Mouse (Mus musculus): ENCODE results near the gene Mbd6. TPM values are rescaled to one million over a fixed set of nuclear protein-coding genes. Genes with fewer than 3 reads are reported as not detected.

Gene Mbd6
- polyA plus RNA-seq, 1 experiment: 18.4 TPM

- peak within 1 kb of the TSS; percentile 83 for H3K27ac ChIP-seq (replicated peaks; ENCODE audit: low read depth, low read length)
- peak within 1 kb of the TSS; percentile 86 for H3K4me3 ChIP-seq (ENCODE audit: insufficient read depth, low read depth, low read length)
- peaks cover 7% of the 10 kb centered on the region for H3K4me1 ChIP-seq (ENCODE audit: control insufficient read depth, insufficient read depth, insufficient read length, low read length)
These were observed 22.4 kb downstream of the Mbd6 start, which contains the start of gene Dctn2 for GRCm38 (mm10) chr10:127266112-127267091. Gene Dctn2, plus strand, starts transcription at chr10:127266368.

GRCm38 (mm10) chr10:127265727-127266111, 23.1 kb downstream of the Mbd6 start:
- H3K4me1 ChIP-seq (ENCODE audit: control insufficient read depth, insufficient read depth, insufficient read length, low read length): peaks cover 7% of the 10 kb centered on the region
- no peak overlapping the region for H3K27ac ChIP-seq (replicated peaks; ENCODE audit: low read depth, low read length)
- H3K4me3 ChIP-seq (ENCODE audit: insufficient read depth, low read depth, low read length): no peak overlapping the region

GRCm38 (mm10) chr10:127264971-127265370, 23.8 kb downstream of the Mbd6 start:
- Histone ChIP-seq H3K27ac (replicated peaks; ENCODE audit: low read depth, low read length) (no peak overlapping the region), H3K4me1 (ENCODE audit: control insufficient read depth, insufficient read depth, insufficient read length, low read length) (peaks cover 7% of the 10 kb centered on the region), H3K4me3 (ENCODE audit: insufficient read depth, low read depth, low read length) (no peak overlapping the region)

- no peak overlapping the region for H3K4me3 ChIP-seq (ENCODE audit: insufficient read depth, low read depth, low read length)
- peaks cover 7% of the 10 kb centered on the region for H3K4me1 ChIP-seq (ENCODE audit: control insufficient read depth, insufficient read depth, insufficient read length, low read length)
- H3K27ac ChIP-seq (replicated peaks; ENCODE audit: low read depth, low read length): no peak overlapping the region
These were observed 24.5 kb downstream of the Mbd6 start for GRCm38 (mm10) chr10:127264336-127264735.

- Histone ChIP-seq H3K4me1 (ENCODE audit: control insufficient read depth, insufficient read depth, insufficient read length, low read length) (peaks cover 4% of the 10 kb centered on the region), H3K27ac (replicated peaks; ENCODE audit: low read depth, low read length) (no peak overlapping the region), H3K4me3 (ENCODE audit: insufficient read depth, low read depth, low read length) (no peak overlapping the region)
These were observed 25.2 kb downstream of the Mbd6 start for GRCm38 (mm10) chr10:127263631-127264030.

GRCm38 (mm10) chr10:127262548-127263398, 26.0 kb downstream of the Mbd6 start, which contains the start of gene Kif5a:
Gene Kif5a, minus strand, starts transcription at chr10:127263348.
- peaks cover 4% of the 10 kb centered on the region for H3K4me1 ChIP-seq (ENCODE audit: control insufficient read depth, insufficient read depth, insufficient read length, low read length)
- H3K4me3 ChIP-seq (ENCODE audit: insufficient read depth, low read depth, low read length): peak within 1 kb of the TSS; percentile 63
- H3K27ac ChIP-seq (replicated peaks; ENCODE audit: low read depth, low read length): no peak within 1 kb of the TSS

GRCm38 (mm10) chr10:127261706-127262547, 26.9 kb downstream of the Mbd6 start:
- no peaks in the 10 kb centered on the region; the same call in 1 of the 2 replicates for H3K4me1 ChIP-seq (ENCODE audit: control insufficient read depth, insufficient read depth, insufficient read length, low read length)
- H3K4me3 ChIP-seq (ENCODE audit: insufficient read depth, low read depth, low read length): 0 out of 2 replicates have a peak overlapping the region, but pooled peaks have one; percentile 63
- no peak overlapping the region for H3K27ac ChIP-seq (replicated peaks; ENCODE audit: low read depth, low read length)

- no peak overlapping the region for H3K27ac ChIP-seq (replicated peaks; ENCODE audit: low read depth, low read length)
- no peak overlapping the region for H3K4me3 ChIP-seq (ENCODE audit: insufficient read depth, low read depth, low read length)
- H3K4me1 ChIP-seq (ENCODE audit: control insufficient read depth, insufficient read depth, insufficient read length, low read length): no peaks in the 10 kb centered on the region
These were observed 30.3 kb downstream of the Mbd6 start for GRCm38 (mm10) chr10:127258489-127258888.

- no peak overlapping the region for H3K4me3 ChIP-seq (ENCODE audit: insufficient read depth, low read depth, low read length)
- H3K4me1 ChIP-seq (ENCODE audit: control insufficient read depth, insufficient read depth, insufficient read length, low read length): no peaks in the 10 kb centered on the region
- H3K27ac ChIP-seq (replicated peaks; ENCODE audit: low read depth, low read length): no peak overlapping the region
These were observed 31.0 kb downstream of the Mbd6 start for GRCm38 (mm10) chr10:127257790-127258189.

- H3K4me1 ChIP-seq (ENCODE audit: control insufficient read depth, insufficient read depth, insufficient read length, low read length): no peaks in the 10 kb centered on the region
- H3K4me3 ChIP-seq (ENCODE audit: insufficient read depth, low read depth, low read length): no peak overlapping the region
- no peak overlapping the region for H3K27ac ChIP-seq (replicated peaks; ENCODE audit: low read depth, low read length)
These were observed 33.0 kb downstream of the Mbd6 start for GRCm38 (mm10) chr10:127255625-127256345.

- H3K27ac ChIP-seq (replicated peaks; ENCODE audit: low read depth, low read length): no peak overlapping the region
- no peaks in the 10 kb centered on the region for H3K4me1 ChIP-seq (ENCODE audit: control insufficient read depth, insufficient read depth, insufficient read length, low read length)
- H3K4me3 ChIP-seq (ENCODE audit: insufficient read depth, low read depth, low read length): no peak overlapping the region
These were observed 38.0 kb downstream of the Mbd6 start for GRCm38 (mm10) chr10:127250810-127251209.

- no peak overlapping the region for H3K27ac ChIP-seq (replicated peaks; ENCODE audit: low read depth, low read length)
- no peaks in the 10 kb centered on the region for H3K4me1 ChIP-seq (ENCODE audit: control insufficient read depth, insufficient read depth, insufficient read length, low read length)
- H3K4me3 ChIP-seq (ENCODE audit: insufficient read depth, low read depth, low read length): no peak overlapping the region
These were observed 50.5 kb downstream of the Mbd6 start for GRCm38 (mm10) chr10:127238241-127238824.

- Histone ChIP-seq H3K4me3 (ENCODE audit: insufficient read depth, low read depth, low read length) (no peak overlapping the region), H3K4me1 (ENCODE audit: control insufficient read depth, insufficient read depth, insufficient read length, low read length) (no peaks in the 10 kb centered on the region), H3K27ac (replicated peaks; ENCODE audit: low read depth, low read length) (no peak overlapping the region)
These were observed 52.3 kb downstream of the Mbd6 start for GRCm38 (mm10) chr10:127236541-127236940.

- H3K4me3 ChIP-seq (ENCODE audit: insufficient read depth, low read depth, low read length): no peak overlapping the region
- no peaks in the 10 kb centered on the region for H3K4me1 ChIP-seq (ENCODE audit: control insufficient read depth, insufficient read depth, insufficient read length, low read length)
- H3K27ac ChIP-seq (replicated peaks; ENCODE audit: low read depth, low read length): no peak overlapping the region
These were observed 55.7 kb downstream of the Mbd6 start for GRCm38 (mm10) chr10:127233141-127233540.

All from brown adipose tissue, adult 24 weeks (tissue).